Mouse (Mus musculus) neural tube, embryonic 14.5 days (tissue): ENCODE measurements around the gene Akap13. TPM values are rescaled to one million over a fixed set of nuclear protein-coding genes. Genes with fewer than 3 reads are reported as not detected.

Experiments used
- ATAC-seq: fragments of 200-750 bp; cut with Nextera tagmentation; 2 replicates; pipeline ENCODE4 v1.8.0; 2017; ENCODE audit warnings: low read depth, mild to moderate bottlenecking, moderate TSS enrichment, moderate library complexity
- H3K27ac ChIP-seq: fragments of 300-500 bp; sonication (generic); 2 replicates; pipeline ENCODE4 v1.5.1; 2014; ENCODE audit warnings: low read depth, mild to moderate bottlenecking, control low read depth, low read length, moderate library complexity, mixed read lengths
- H3K27me3 ChIP-seq: fragments of 300-500 bp; sonication (generic); 2 replicates; pipeline ENCODE4 v1.6.1; 2014; ENCODE audit warnings: low read length; ENCODE audit not compliant: control insufficient read depth, insufficient read depth
- H3K36me3 ChIP-seq: fragments of 300-500 bp; sonication (generic); 2 replicates; pipeline ENCODE4 v1.6.1; 2014; ENCODE audit warnings: low read length, mixed read lengths; ENCODE audit not compliant: control insufficient read depth, insufficient read depth
- H3K4me1 ChIP-seq: fragments of 300-500 bp; sonication (generic); 2 replicates; pipeline ENCODE4 v1.6.1; 2014; ENCODE audit warnings: low read length; ENCODE audit not compliant: control insufficient read depth, insufficient read depth
- H3K4me2 ChIP-seq: fragments of 300-500 bp; sonication (generic); 2 replicates; pipeline ENCODE4 v1.6.1; 2014; ENCODE audit warnings: mild to moderate bottlenecking, low read depth, low read length, control low read depth
- H3K4me3 ChIP-seq: fragments of 300-500 bp; sonication (generic); 2 replicates; pipeline ENCODE4 v1.5.1; 2014; ENCODE audit warnings: low read depth, low read length, control low read depth, mixed read lengths
- H3K9ac ChIP-seq: fragments of 300-500 bp; sonication (generic); replicated peaks from 2 replicates; pipeline ENCODE4 v1.6.1; 2014; ENCODE audit warnings: low read depth, mild to moderate bottlenecking, control low read depth, low read length, mixed read lengths
- H3K9me3 ChIP-seq: fragments of 300-500 bp; sonication (generic); 2 replicates; pipeline ENCODE4 v1.6.1; 2016; ENCODE audit warnings: low read length; ENCODE audit not compliant: control insufficient read depth
- WGBS: fragments of 180-500 bp; shearing (Covaris S2); extraction: QIAGEN DNeasy Blood & Tissue Kit; methylation state at CpG from one replicate; pipeline ENCODE4 v1.1.7; 2014; 5-methylcytosine and 5-hydroxymethylcytosine counted together
- polyA plus RNA-seq: library from polyadenylated mRNA; unstranded; fragments of >200 nt; fragmentation: Nextera tagmentation; extraction: Ambion mirVana; gene quantifications from 2 replicates; pipeline ENCODE4 v1.2.1, GENCODE M21; 2014

Gene Akap13
- polyA plus RNA-seq, 1 experiment from 2014 or later, result 19.8 TPM

DNA sequence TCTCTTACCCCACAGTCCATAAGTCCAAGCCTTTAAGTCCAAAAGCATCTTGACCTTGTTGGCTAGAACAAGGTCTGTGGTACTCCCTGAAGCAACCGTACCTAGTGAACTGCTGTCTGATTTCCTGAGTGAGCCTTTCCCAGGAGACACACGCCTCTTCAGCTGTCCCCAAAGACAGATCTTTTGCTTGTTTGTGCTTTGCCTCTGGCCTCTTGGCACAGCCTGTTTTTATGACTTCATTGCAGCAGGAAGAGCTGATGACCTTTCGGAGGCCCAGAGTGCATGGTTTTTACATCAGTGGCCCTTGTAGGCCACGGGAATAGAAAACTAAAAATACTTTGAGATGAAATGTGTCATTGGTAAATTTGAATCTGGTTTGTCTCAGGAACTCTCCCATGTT is 260.6 kb downstream of the Akap13 start:
- ATAC-seq, result no peak
- no peaks in the 10 kb centered on the region for H3K9me3 ChIP-seq
- no peak overlapping the region for H3K4me3 ChIP-seq
- no peak overlapping the region for H3K27ac ChIP-seq
- WGBS, result 59% methylated on average over 4 of the region's 4 CpGs
- no peaks in the 10 kb centered on the region for H3K27me3 ChIP-seq
- H3K9ac ChIP-seq, result no peak overlapping the region
- H3K36me3 ChIP-seq, result no peaks in the 10 kb centered on the region
- H3K4me1 ChIP-seq, result no peaks in the 10 kb centered on the region
- no peak overlapping the region for H3K4me2 ChIP-seq

DNA sequence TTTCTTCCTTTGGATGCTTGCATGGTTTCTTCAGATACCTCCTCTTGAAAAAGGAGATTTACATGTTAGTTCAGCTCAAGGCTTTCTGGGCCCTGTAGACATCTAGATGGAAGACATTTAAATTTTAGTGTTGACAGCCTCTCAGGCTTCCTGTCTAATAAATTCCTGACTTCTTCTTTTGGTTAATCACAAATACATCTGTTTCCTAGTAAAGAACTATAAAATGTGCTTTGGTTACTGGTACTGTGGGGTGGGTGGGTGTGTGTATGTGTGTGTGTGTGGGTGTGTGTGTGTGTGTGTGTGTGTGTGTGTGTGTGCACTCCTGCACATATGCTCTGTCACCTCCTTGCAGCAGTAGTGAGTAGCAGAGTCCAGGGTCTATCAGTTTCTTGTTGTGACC is 262.0 kb downstream of the Akap13 start:
- H3K4me3 ChIP-seq, result no peak overlapping the region
- no peaks in the 10 kb centered on the region for H3K36me3 ChIP-seq
- no peak for ATAC-seq

DNA sequence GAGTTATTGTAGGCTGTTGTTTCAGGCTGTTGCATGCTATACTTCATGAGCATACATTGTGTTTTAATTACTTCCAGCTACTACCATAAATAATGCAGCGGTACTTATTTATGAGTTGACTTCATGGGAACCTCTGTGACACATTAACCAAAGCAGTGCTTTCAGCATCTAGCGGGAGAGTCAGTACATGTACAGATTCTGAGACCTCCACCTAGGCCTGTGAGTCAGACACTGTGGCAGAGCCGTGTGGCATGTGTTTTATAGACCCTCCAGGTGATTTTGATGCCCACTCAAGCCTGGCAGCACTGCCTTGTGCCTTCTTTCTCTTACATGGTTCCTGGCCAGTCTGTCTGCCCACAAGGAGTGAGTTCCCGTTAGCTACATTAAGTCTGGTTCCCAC is 266.0 kb downstream of the Akap13 start:
- Histone ChIP-seq H3K36me3 (no peaks in the 10 kb centered on the region), H3K9me3 (no peaks in the 10 kb centered on the region), H3K9ac (no peak overlapping the region), H3K27me3 (no peaks in the 10 kb centered on the region), H3K4me3 (no peak overlapping the region), H3K27ac (no peak overlapping the region), H3K4me1 (no peaks in the 10 kb centered on the region), H3K4me2 (no peak overlapping the region)
- no peak for ATAC-seq
- WGBS, result 88% methylated on average over 4 of the region's 4 CpGs

More for the DNA sequence above, 262.0 kb downstream of the Akap13 start:
- Histone ChIP-seq H3K4me2 (no peak overlapping the region), H3K27ac (no peak overlapping the region), H3K9ac (no peak overlapping the region), H3K9me3 (no peaks in the 10 kb centered on the region), H3K4me1 (no peaks in the 10 kb centered on the region), H3K27me3 (no peaks in the 10 kb centered on the region)

DNA sequence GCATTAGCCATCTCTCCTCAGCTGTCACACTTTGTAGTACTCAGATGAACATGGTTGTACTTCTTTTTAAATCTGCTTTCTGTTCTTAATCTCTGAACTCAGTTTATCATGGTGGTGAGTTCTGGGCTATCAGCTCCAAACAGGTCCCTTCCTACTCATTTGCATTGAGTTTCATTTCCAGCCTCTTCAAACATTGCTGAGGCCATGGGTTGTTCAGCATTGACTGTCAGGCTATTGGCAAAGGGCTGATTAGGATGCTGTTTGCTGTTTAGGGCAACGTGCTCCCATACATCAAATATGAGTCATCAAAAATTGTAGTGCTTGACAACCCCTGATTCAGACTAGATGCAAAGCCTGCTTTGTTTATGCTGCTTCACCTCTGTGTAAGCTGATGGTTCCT is 268.7 kb downstream of the Akap13 start:
- no peak for ATAC-seq

DNA sequence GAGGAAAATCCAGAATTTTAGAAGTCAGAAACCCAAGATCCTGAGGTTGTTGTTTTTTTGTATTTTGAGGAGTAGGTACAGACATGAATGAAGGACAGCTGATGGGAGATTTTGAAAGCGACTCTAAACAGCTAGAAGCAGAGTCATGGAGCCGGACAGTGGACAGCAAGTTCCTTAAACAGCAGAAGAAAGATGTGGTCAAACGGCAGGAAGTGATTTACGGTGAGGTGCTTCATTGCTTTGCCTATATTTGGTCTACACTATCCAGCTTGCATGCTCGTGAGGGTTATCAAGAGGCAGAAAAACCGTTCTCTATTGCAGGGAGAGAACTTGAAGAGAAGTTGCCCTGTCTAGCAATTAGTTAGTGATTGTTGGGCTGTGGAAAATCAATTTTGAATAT is 270.6 kb downstream of the Akap13 start:
- Histone ChIP-seq H3K4me2 (no peak overlapping the region), H3K4me1 (no peaks in the 10 kb centered on the region), H3K9me3 (no peaks in the 10 kb centered on the region), H3K27me3 (no peaks in the 10 kb centered on the region), H3K4me3 (no peak overlapping the region), H3K27ac (no peak overlapping the region), H3K36me3 (peaks cover 6% of the 10 kb centered on the region; the same call in 1 of the 2 replicates), H3K9ac (no peak overlapping the region)
- no peak for ATAC-seq
- WGBS, result 86% methylated on average over 6 of the region's 6 CpGs

More for the DNA sequence above, 268.7 kb downstream of the Akap13 start:
- Histone ChIP-seq H3K4me2 (no peak overlapping the region), H3K27me3 (no peaks in the 10 kb centered on the region), H3K4me3 (no peak overlapping the region), H3K9me3 (no peaks in the 10 kb centered on the region), H3K9ac (no peak overlapping the region), H3K4me1 (no peaks in the 10 kb centered on the region), H3K36me3 (no peaks in the 10 kb centered on the region), H3K27ac (no peak overlapping the region)
- WGBS, result 94% methylated on average over 1 of the region's 1 CpGs

DNA sequence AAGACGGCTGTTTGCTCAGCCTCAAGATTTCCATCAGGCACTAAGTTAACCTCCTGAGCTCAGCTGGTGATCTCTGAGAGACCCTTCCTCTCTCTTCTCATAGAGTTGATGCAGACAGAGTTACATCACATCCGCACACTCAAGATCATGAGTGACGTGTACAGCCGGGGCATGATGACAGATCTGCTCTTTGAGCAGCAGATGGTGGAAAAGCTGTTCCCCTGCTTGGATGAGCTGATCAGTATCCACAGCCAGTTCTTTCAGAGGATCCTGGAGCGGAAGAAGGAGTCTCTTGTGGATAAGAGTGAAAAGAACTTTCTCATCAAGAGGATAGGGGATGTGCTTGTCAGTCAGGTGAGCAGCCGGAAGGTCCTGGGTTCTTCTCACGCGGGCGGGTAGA is 271.5 kb downstream of the Akap13 start:
- no peaks in the 10 kb centered on the region for H3K27me3 ChIP-seq
- peaks cover 10% of the 10 kb centered on the region; the same call in 1 of the 2 replicates for H3K36me3 ChIP-seq
- no peak overlapping the region for H3K4me2 ChIP-seq
- WGBS, result 97% methylated on average over 9 of the region's 9 CpGs
- no peaks in the 10 kb centered on the region for H3K4me1 ChIP-seq
- H3K9me3 ChIP-seq, result no peaks in the 10 kb centered on the region
- H3K27ac ChIP-seq, result no peak overlapping the region
- ATAC-seq, result no peak
- no peak overlapping the region for H3K4me3 ChIP-seq
- no peak overlapping the region for H3K9ac ChIP-seq

DNA sequence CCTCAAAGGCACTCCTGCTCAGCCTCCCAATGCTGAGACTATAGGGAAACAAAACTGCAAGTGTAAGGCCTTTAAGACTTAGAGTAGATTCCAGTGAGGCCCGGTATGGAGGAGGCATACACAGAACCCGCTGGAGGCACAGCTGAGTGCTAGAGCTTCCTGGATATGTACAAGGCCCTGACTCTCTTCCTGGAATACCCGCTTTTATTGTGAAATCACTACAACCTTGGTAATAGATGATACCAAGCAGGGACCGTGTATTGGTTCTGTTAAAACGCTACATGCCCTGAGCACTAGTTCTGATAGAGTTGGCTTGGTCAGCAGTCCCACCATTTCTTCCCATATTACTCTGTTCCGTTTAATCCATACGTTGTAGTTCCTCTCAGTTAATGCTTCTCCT is 274.3 kb downstream of the Akap13 start:
- peaks cover 10% of the 10 kb centered on the region; the same call in 1 of the 2 replicates for H3K36me3 ChIP-seq
- no peaks in the 10 kb centered on the region for H3K4me1 ChIP-seq
- H3K4me3 ChIP-seq, result no peak overlapping the region
- 90% methylated on average over 7 of the region's 7 CpGs for WGBS
- H3K4me2 ChIP-seq, result no peak overlapping the region
- H3K27me3 ChIP-seq, result no peaks in the 10 kb centered on the region
- ATAC-seq, result no peak
- no peak overlapping the region for H3K9ac ChIP-seq
- H3K9me3 ChIP-seq, result no peaks in the 10 kb centered on the region
- no peak overlapping the region for H3K27ac ChIP-seq

DNA sequence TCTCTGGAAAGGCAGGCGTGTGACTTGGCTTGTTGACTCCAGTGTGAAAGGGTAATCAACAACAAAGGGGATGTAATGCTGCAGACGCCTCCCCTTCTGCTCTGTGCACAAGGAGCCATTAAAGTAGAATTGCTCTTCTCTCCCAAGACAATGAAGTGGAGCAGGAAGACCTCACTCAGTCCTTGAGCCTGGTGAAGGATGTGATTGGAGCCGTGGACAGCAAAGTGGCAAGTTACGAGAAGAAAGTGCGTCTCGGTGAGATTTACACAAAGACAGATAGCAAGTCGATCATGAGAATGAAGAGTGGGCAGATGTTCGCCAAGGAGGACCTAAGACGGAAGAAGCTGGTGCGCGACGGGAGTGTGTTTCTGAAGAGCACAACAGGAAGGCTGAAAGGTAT is 274.9 kb downstream of the Akap13 start:
- no peak overlapping the region for H3K4me2 ChIP-seq
- H3K9me3 ChIP-seq, result no peaks in the 10 kb centered on the region
- H3K27me3 ChIP-seq, result no peaks in the 10 kb centered on the region
- WGBS, result 61% methylated on average over 12 of the region's 12 CpGs
- no peak overlapping the region for H3K4me3 ChIP-seq
- peaks cover 10% of the 10 kb centered on the region; the same call in 1 of the 2 replicates for H3K36me3 ChIP-seq
- no peak for ATAC-seq
- no peaks in the 10 kb centered on the region for H3K4me1 ChIP-seq
- no peak overlapping the region for H3K9ac ChIP-seq
- no peak overlapping the region for H3K27ac ChIP-seq

DNA sequence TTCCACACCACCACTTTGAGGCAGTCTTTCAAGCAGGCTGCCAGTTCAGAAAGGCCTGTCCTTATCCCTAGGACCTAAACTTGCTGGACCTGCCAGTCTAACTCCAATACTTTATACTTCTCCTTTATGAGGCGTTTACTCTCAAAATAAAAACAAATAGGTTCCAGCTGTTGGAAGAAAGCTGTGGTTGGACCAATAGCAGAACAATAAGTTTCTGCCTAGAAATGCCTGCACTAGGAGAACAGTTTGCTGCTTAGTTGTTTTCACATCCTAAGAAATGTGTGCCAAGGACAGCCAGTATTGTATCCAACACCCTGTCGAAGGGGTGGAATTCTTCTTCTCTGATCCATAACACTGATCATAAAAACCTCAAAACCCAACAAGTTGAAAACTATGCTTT is 276.6 kb downstream of the Akap13 start:
- Histone ChIP-seq H3K27me3 (no peaks in the 10 kb centered on the region), H3K9me3 (no peaks in the 10 kb centered on the region), H3K4me2 (no peak overlapping the region), H3K27ac (no peak overlapping the region), H3K4me1 (no peaks in the 10 kb centered on the region), H3K4me3 (no peak overlapping the region), H3K36me3 (peaks cover 10% of the 10 kb centered on the region; the same call in 1 of the 2 replicates), H3K9ac (no peak overlapping the region)
- ATAC-seq, result no peak
- 91% methylated on average over 2 of the region's 2 CpGs for WGBS

DNA sequence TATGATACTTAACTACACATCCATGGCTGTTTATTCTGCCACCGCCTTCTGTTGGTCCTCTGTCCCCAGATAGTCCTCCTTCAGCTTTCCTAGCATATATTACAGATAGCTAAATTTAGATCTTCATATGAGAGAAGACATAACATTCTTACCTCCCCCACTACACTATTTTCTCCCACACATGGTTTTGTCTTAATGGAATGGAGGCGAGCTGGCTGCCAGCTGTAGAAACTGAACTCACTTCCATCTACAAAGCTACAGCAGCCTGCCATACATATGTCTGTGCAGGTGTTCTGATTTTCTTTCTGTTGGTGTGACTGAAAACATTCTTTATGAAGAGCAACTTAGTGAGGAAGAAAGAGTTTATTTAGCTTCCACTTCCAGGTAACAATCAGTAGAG is 277.8 kb downstream of the Akap13 start:
- Histone ChIP-seq H3K4me1 (no peaks in the 10 kb centered on the region), H3K36me3 (peaks cover 14% of the 10 kb centered on the region; the same call in 1 of the 2 replicates), H3K4me2 (no peak overlapping the region), H3K9ac (no peak overlapping the region), H3K27me3 (no peaks in the 10 kb centered on the region), H3K4me3 (no peak overlapping the region), H3K27ac (no peak overlapping the region), H3K9me3 (no peaks in the 10 kb centered on the region)
- WGBS, result 93% methylated on average over 2 of the region's 2 CpGs
- ATAC-seq, result no peak
